Mouse (Mus musculus) T-cell, adult 2 months (primary cell): Measurements from ENCODE around the gene Akr1c20.

ENCODE experiments used
- DNase-seq: peaks from one replicate; pipeline ENCODE4 v3.0.0; 2022; ENCODE audit warnings: low spot score

The Akr1c20 gene

GRCm38 (mm10) chr13:4523201-4523838, at the start of gene Akr1c20:
Gene Akr1c20 (minus strand): TSS chr13:4523345.
- DNase-seq: no peak

GRCm38 (mm10) chr13:4565996-4566395, 42.9 kb upstream of the Akr1c20 start:
- DNase-seq: no peak

GRCm38 (mm10) chr13:4560500-4560899, 37.4 kb upstream of the Akr1c20 start:
- no peak for DNase-seq

DNA sequence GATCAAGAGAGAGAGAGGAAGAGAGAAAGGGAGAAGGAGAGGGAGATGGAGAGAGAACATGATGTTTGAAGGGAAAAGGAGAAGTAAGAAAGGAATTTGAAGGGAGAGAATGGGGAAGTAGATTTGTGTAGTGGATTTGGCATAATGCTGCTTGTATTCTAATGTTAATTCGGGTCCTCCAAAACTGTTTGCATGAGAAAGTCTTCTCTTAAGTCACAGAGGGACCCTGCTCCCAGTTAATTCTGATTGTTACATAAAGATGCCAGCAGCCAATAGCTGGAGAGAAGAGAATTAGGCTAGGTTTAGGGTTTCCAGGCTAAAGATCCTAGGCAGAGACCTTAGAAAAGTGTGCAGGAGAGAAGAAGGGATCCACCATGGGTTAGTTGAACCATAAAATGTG, 36.0 kb upstream of the Akr1c20 start:
- no peak for DNase-seq

DNA sequence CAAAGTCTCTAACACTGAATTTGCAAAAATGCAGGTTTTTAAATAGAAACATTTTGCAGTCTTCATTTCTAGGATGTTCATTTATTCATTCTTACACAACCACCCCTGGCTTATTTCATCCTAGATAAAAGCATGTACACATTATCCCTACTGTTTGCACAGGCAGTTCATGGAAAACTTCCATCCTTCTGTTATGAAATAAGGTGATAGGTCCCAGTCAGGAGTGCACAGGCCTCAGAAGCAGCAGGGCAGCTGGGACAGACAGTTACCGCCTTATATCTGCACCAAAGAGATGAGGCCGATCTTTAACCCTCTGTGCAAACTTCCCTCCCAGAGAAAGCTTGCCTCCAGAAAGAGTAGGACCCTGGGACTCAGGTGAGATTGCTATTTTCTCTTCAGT, 8.3 kb downstream of the Akr1c20 start:
- no peak for DNase-seq

- no peak for DNase-seq
Observed at GRCm38 (mm10) chr13:4467896-4468295, 55.2 kb downstream of the Akr1c20 start.

DNA sequence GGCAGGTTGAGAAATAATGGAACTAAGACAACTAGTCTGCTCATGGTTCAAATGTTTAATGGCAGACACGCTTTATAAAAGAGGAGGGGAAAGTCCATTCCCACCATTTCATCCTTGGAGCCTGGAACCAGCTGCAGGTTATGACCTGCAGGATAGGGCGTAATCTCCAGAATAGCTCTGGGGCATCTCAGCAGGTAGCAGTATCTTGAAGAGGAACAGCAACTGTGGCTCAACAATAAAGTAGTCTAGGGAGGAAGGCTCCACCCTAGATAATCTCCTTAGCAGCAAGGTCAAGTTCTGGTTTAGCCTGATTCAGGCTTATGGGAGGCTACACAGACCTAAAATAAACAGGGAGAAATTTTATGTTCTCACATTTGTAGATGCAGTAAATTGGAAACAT, 57.5 kb downstream of the Akr1c20 start:
- DNase-seq: no peak
